Mouse (Mus musculus): ENCODE results near the gene Cyp4f39. TPM values are rescaled to one million over a fixed set of nuclear protein-coding genes. Genes with fewer than 3 reads are reported as not detected.
A peak's percentile ranks its signal among the peaks of the same experiment; 100 is the strongest.
"Not testable (repeated sequence)": the region's sequence is repeated elsewhere in the genome, so short reads cannot be mapped to it uniquely, and the experiment has no call there.

Gene Cyp4f39
- polyA plus RNA-seq, 1 experiment from 2014 or later: 0.14 TPM

DNA sequence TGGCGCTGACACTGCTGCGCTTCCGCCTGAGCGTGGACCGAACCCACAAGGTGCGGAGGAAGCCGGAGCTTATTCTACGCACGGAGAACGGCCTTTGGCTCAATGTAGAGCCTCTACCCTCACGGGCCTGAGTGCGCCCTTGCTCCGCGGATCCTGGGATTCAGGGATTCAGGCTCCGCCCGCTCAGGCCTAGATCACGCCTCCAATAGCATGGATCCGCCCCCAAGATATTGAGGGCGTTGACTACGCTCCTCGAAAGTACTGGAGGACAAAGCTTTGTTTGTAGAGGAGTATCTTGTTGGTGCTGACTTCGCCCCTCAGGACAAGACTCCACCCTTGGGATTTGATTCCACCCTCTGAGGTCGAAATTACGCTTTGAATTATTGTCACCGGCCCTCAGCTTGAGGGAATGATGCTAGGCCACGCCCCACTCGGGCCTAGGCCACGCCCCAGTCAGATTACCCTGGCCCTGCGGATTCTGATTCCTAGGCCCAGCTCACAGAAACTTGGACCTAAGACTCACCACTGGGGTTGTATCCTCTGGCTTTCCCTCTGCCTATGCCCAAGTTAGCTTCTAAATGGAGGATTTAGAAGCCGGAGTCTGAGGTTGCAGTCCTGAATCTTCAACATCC, 39.9 kb downstream of the Cyp4f39 start:
- no peaks in the 10 kb centered on the region for H3K79me2 ChIP-seq (ENCODE audit: inconsistent target)
- 25% methylated on average over 30 of the region's 30 CpGs for WGBS (ENCODE audit: missing documents)
- H3K4me3 ChIP-seq (ENCODE audit: inconsistent target): peak overlapping the region; percentile 8; the same call in 1 of the 2 replicates
- H3K36me3 ChIP-seq (ENCODE audit: inconsistent target): no peaks in the 10 kb centered on the region
- H3K27ac ChIP-seq: no peak overlapping the region

DNA sequence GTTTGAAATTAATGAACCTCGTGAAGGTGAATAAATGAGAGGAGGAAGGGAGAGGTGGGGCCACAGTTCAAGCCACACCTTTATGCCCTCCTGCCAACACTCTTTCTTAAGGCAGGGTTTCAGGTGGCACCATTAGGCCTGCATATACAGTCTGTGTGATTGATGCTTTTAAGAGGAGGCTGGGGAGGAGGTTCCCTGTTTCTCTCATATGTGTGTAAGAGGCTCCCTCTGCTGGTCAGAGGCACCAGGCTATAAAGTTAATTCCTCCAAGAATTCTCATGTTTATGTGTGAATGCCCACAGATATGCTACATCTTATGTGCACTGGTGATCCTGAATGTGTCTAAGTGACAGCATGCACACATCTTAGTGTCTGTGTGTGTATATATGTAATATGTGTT, 42.1 kb downstream of the Cyp4f39 start:
- H3K36me3 ChIP-seq (ENCODE audit: inconsistent target): no peaks in the 10 kb centered on the region
- 27% methylated on average over 1 of the region's 1 CpGs for WGBS (ENCODE audit: missing documents)
- H3K4me3 ChIP-seq (ENCODE audit: inconsistent target): no peak overlapping the region
- H3K27ac ChIP-seq: no peak overlapping the region
- H3K79me2 ChIP-seq (ENCODE audit: inconsistent target): no peaks in the 10 kb centered on the region

DNA sequence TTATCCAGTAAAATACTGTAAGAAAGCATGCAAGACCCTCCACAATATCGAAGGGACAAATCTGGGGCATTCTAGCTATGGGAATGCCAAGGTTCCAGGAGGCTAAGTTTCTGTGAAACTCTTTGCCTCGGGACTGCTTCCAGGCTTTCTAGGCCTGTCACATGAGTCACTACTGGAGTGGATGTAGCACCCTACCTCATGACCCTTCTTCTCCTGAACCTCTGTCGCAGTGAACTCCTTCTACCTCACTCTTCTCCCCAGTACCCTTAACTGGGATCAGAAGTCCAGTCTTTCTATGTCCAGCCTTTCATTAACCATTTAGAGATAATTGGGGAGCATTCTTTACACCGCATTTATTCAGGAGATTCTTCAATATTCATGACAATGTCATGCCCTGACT, 48.0 kb downstream of the Cyp4f39 start:
- H3K36me3 ChIP-seq (ENCODE audit: inconsistent target); H3K79me2 ChIP-seq (ENCODE audit: inconsistent target); H3K27ac ChIP-seq; H3K4me3 ChIP-seq (ENCODE audit: inconsistent target): not testable (repeated sequence)
- WGBS (ENCODE audit: missing documents): 98% methylated on average over 4 of the region's 4 CpGs

- 86% methylated on average over 3 of the region's 3 CpGs for WGBS (ENCODE audit: missing documents)
- Histone ChIP-seq H3K79me2 (ENCODE audit: inconsistent target) (no peaks in the 10 kb centered on the region), H3K36me3 (ENCODE audit: inconsistent target) (no peaks in the 10 kb centered on the region), H3K27ac (no peak overlapping the region), H3K4me3 (ENCODE audit: inconsistent target) (no peak overlapping the region)
These were observed 48.5 kb downstream of the Cyp4f39 start for GRCm38 (mm10) chr17:32501051-32501450.

DNA sequence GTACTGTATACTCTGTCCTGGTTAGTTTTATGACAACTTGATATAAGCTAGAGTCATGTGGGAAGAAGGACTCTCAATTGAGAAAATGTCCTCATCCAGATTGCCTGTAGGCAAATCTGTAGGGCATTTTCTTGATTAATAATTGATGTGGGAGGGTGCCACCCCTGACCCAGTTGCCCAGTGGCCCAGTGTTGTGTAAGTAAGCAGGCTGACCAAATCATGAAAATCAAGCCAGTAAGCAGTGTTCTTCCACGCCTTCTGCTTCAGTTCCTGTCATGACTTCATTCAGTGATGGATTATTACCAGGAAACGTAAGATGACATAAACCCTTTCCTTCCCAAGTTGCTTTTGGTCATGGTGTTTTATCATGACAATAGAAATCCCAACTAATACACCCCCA, 50.6 kb downstream of the Cyp4f39 start:
- Histone ChIP-seq H3K4me3 (ENCODE audit: inconsistent target) (no peak overlapping the region), H3K36me3 (ENCODE audit: inconsistent target) (no peaks in the 10 kb centered on the region), H3K27ac (no peak overlapping the region), H3K79me2 (ENCODE audit: inconsistent target) (no peaks in the 10 kb centered on the region)
- 81% methylated on average over 2 of the region's 2 CpGs for WGBS (ENCODE audit: missing documents)

DNA sequence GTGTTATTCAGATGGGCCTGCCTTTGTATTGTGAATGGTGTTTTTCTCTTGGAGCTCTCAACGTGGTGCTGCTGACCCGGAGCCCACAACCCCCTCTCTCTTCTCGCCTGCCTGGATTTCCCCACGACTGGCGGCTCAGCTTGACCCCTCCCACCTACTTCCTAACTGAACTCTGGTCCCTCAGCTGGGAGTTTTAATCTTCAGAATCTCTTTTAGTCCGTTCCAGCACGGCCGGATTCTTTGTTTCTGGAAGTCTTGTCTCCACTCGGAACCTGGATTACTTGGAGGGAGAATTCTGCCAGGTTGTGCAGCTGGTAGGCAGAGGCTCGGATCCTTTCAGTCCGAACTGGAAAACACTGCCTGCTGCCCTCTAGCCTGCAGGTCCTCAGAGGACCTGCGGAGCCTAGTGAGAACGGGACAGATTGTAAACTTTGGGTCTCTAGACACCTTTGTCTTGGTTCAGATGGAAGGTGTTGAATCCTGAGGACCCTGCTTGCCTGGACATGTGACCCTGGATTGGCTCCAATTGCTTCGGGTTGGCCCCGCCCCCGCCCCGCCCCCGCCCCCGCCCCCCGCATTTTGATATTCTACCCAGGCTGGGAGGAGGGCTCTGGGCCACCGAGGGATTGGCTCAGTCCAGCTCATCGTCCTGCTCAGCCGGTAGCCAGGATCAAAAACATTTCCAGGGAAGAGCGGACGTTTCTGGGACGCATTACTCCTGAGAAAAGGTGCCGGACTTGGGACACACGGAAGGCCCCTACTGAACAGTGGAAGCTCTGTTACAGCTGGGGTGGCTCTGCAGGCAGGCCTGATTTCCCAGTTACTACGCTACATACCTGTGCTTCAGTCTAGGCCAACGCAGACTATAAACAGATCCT, 53.6 kb downstream of the Cyp4f39 start, which contains the start of gene Cyp4f17:
Gene Cyp4f17, plus strand, starts transcription at position 200 of the 878 bp plus-strand sequence.
- Histone ChIP-seq H3K36me3 (ENCODE audit: inconsistent target) (no peaks in the 10 kb centered on the region), H3K27ac (no peak within 1 kb of the TSS), H3K79me2 (ENCODE audit: inconsistent target) (no peaks in the 10 kb centered on the region), H3K4me3 (ENCODE audit: inconsistent target) (peak within 1 kb of the TSS; percentile 51)
- WGBS (ENCODE audit: missing documents): 6% methylated on average over 30 of the region's 30 CpGs

GRCm38 (mm10) chr17:32506729-32507245, 54.3 kb downstream of the Cyp4f39 start:
- H3K36me3 ChIP-seq (ENCODE audit: inconsistent target): no peaks in the 10 kb centered on the region
- peak overlapping the region; percentile 51 for H3K4me3 ChIP-seq (ENCODE audit: inconsistent target)
- no peaks in the 10 kb centered on the region for H3K79me2 ChIP-seq (ENCODE audit: inconsistent target)
- H3K27ac ChIP-seq: no peak overlapping the region
- 65% methylated on average over 9 of the region's 9 CpGs for WGBS (ENCODE audit: missing documents)

DNA sequence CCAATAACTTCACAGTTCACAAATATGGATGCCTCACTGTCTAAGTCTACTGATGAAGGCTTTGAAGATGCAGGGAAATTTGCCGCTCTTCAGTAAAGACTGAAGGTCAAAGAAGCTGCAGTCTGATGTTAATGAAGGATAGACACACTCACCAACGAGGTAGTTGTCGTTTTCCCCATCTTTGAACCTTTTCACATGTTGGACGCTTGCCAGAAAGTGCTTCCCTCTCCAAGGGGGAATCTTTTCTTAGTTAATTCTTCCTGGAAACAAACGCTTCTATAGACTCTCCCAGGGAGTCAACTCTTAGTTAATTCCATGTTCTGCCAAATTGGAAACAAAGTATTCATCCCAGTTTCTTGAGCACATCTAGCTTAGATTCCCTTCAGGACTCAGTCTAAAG, 63.6 kb downstream of the Cyp4f39 start:
- H3K27ac ChIP-seq: no peak overlapping the region
- H3K36me3 ChIP-seq (ENCODE audit: inconsistent target): no peaks in the 10 kb centered on the region
- H3K4me3 ChIP-seq (ENCODE audit: inconsistent target): no peak overlapping the region
- 100% methylated on average over 5 of the region's 5 CpGs for WGBS (ENCODE audit: missing documents)
- no peaks in the 10 kb centered on the region for H3K79me2 ChIP-seq (ENCODE audit: inconsistent target)

DNA sequence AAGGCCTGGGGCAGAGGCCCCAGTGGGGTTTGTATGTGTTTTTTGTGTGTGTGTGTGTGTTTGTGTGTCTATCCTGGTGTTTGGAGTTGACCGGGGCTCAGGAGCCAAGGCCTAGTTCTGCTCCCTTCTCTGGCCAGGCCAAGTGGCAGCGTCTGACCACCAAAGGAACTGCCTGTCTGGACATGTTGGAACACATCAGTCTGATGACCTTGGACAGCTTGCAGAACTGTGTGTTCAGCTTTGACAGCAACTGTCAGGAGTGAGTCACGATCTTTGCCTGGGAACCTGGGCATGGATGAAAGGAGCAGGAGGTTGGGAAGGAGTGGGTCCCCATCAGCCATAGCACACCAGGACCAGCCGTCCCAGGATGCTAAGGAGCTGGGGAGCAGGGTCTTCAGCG, 69.5 kb downstream of the Cyp4f39 start:
- H3K79me2 ChIP-seq (ENCODE audit: inconsistent target): no peaks in the 10 kb centered on the region
- no peak overlapping the region for H3K4me3 ChIP-seq (ENCODE audit: inconsistent target)
- H3K27ac ChIP-seq: no peak overlapping the region
- no peaks in the 10 kb centered on the region for H3K36me3 ChIP-seq (ENCODE audit: inconsistent target)
- 100% methylated on average over 5 of the region's 5 CpGs for WGBS (ENCODE audit: missing documents)

- no peaks in the 10 kb centered on the region for H3K79me2 ChIP-seq (ENCODE audit: inconsistent target)
- H3K27ac ChIP-seq: no peak overlapping the region
- H3K36me3 ChIP-seq (ENCODE audit: inconsistent target): no peaks in the 10 kb centered on the region
- no peak overlapping the region for H3K4me3 ChIP-seq (ENCODE audit: inconsistent target)
- WGBS (ENCODE audit: missing documents): 83% methylated on average over 4 of the region's 4 CpGs
These were observed 69.9 kb downstream of the Cyp4f39 start for GRCm38 (mm10) chr17:32522386-32522785.

- no peaks in the 10 kb centered on the region for H3K36me3 ChIP-seq (ENCODE audit: inconsistent target)
- H3K79me2 ChIP-seq (ENCODE audit: inconsistent target): no peaks in the 10 kb centered on the region
- peak overlapping the region; percentile 43; the same call in 1 of the 2 replicates for H3K4me3 ChIP-seq (ENCODE audit: inconsistent target)
- H3K27ac ChIP-seq: no peak overlapping the region
- WGBS (ENCODE audit: missing documents): 41% methylated on average over 5 of the region's 5 CpGs
These were observed 70.3 kb downstream of the Cyp4f39 start for GRCm38 (mm10) chr17:32522816-32523215.

GRCm38 (mm10) chr17:32523895-32524294, 71.4 kb downstream of the Cyp4f39 start:
- no peaks in the 10 kb centered on the region for H3K79me2 ChIP-seq (ENCODE audit: inconsistent target)
- no peaks in the 10 kb centered on the region for H3K36me3 ChIP-seq (ENCODE audit: inconsistent target)
- H3K27ac ChIP-seq: no peak overlapping the region
- WGBS (ENCODE audit: missing documents): 42% methylated on average over 11 of the region's 11 CpGs
- peak overlapping the region; percentile 43 for H3K4me3 ChIP-seq (ENCODE audit: inconsistent target)

- 88% methylated on average over 1 of the region's 1 CpGs for WGBS (ENCODE audit: missing documents)
- not testable (repeated sequence) for H3K36me3 ChIP-seq (ENCODE audit: inconsistent target); H3K4me3 ChIP-seq (ENCODE audit: inconsistent target); H3K27ac ChIP-seq; H3K79me2 ChIP-seq (ENCODE audit: inconsistent target)
These were observed 73.8 kb downstream of the Cyp4f39 start for GRCm38 (mm10) chr17:32526341-32526740.

DNA sequence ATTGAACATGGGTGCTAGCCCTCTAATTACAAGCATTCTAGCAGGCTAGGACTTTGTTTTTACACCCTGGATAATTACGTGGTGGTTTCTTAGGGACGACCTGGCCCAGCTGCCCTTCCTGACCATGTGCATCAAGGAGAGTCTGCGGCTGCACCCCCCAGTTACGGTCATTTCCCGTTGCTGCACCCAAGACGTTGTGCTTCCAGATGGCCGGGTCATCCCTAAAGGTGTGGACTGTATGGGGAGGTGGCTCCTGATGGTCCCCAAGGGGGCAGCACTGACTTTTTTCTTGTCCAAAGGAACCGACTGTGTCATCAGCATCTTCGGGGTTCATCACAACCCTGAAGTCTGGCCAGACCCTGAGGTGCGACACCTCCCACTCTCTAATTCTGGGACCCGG, 75.2 kb downstream of the Cyp4f39 start:
- WGBS (ENCODE audit: missing documents): 93% methylated on average over 11 of the region's 11 CpGs
- H3K4me3 ChIP-seq (ENCODE audit: inconsistent target): no peak overlapping the region
- H3K79me2 ChIP-seq (ENCODE audit: inconsistent target): no peaks in the 10 kb centered on the region
- no peaks in the 10 kb centered on the region for H3K36me3 ChIP-seq (ENCODE audit: inconsistent target)
- no peak overlapping the region for H3K27ac ChIP-seq

All from macrophage (primary cell).